Mouse (Mus musculus) left cerebral cortex, adult 2 months (tissue): ENCODE measurements around the gene Sorcs2. TPM values are rescaled to one million over a fixed set of nuclear protein-coding genes. Genes with fewer than 3 reads are reported as not detected.
A peak's percentile ranks its signal among the peaks of the same experiment; 100 is the strongest.

Experiments used
- DNase-seq, 2 experiments: peaks; one replicate each; pipeline ENCODE4 v3.0.0; 2021 to 2022; ENCODE audit warnings: low spot score in 2 of 2, mixed read lengths in 1 of 2; ENCODE audit errors: extremely low spot score in 1 of 2
- H3K27ac ChIP-seq: fragments of 200-600 bp; 2 replicates; pipeline ENCODE4 v1.8.1; 2022
- H3K4me3 ChIP-seq: fragments of 200-600 bp; 2 replicates; pipeline ENCODE4 v1.8.1; 2022
- CTCF ChIP-seq: fragments of 200-600 bp; IDR thresholded peaks from 2 replicates; pipeline ENCODE4 v1.8.1; 2022; ENCODE audit warnings: antibody characterized with exemption, mild to moderate bottlenecking, moderate library complexity
- intact Hi-C: fragments of 180-260 bp; cut with DNase I; formaldehyde crosslinking; loops from one replicate; pipeline ENCODE4 v1.15.1; 2025
- total RNA-seq, 2 experiments: library from RNA; stranded (reverse); gene quantifications; 2 replicates each; pipeline ENCODE4 v1.2.3; 2021

Gene Sorcs2
- total RNA-seq, 2 experiments from 2014 or later, result 39.3 to 39.7 TPM

DNA sequence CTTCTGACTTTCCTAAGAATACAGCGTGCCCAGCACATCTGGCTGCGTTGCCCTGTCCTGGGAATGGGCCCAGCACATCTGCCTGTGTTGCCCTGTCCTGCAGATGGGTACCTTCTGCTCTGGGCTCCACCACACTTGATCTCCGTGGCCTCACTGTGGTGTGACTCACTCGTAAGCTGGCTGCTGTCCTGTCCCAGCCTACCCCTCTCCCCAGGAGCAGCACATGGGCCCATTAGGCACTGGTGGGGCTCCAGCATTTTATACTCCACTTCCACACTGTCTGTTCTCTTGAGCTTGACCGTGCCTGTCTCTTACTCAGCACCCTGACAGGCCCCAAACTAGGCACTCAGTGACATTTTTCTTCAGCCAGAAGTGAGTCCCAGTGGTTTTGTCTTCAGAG lies 391.4 kb downstream of the Sorcs2 start:
- DNase-seq, result no peak
- no peak overlapping the region for H3K4me3 ChIP-seq
- H3K27ac ChIP-seq, result no peak overlapping the region
- intact Hi-C loops, result no loop called here
- TF ChIP-seq CTCF, result no peak

DNA sequence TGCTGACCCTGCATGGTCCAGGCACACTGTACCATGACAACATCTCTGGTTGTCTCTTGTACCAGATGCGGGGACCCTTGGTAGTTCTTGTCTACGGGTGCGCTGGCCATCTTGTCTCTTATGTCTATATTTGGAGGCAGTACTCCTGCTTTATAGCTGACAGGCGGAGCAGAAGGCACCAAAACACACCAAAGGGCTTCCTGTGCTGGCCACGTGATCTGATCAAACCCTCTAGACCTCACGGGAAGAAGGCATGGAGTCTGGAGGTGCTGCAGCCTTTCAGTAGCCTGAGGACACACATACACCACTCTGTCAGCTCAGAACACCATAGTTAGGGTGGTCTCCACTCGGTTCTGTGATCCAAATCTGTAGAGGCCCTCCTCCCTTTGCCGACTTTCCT lies 391.8 kb downstream of the Sorcs2 start:
- intact Hi-C loops, result no loop called here
- no peak overlapping the region for H3K27ac ChIP-seq
- no peak for TF ChIP-seq CTCF
- DNase-seq, result no peak
- H3K4me3 ChIP-seq, result no peak overlapping the region

DNA sequence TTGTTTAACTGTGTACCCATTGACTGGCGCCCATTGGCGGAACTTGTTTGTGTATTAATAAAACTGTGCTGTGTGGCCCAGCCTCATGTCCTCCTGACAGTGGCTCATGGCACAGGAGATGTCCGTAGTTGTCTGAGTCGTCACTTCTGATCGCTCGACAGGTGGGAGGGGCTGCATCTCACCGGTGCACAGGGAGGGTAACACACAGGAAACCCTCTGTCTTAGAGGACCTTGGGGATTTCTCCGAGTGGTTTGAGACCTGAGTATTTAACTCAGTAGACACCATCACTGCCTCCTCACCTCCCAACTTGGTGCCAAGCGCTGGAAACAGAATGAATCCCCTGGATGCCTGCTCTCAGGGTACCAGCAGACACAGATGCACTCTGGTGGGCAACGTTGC lies 394.1 kb downstream of the Sorcs2 start:
- Histone ChIP-seq H3K27ac (no peak overlapping the region), H3K4me3 (no peak overlapping the region)
- no peak for TF ChIP-seq CTCF
- no peak for DNase-seq
- intact Hi-C loops, result no loop called here

- DNase-seq, result no peak
- H3K27ac ChIP-seq, result no peak overlapping the region
- TF ChIP-seq CTCF, result no peak
- no peak overlapping the region for H3K4me3 ChIP-seq
- intact Hi-C loops, result loop anchor here (5.0 kb wide), 1 partner anchor 222 kb away; no protein-coding TSS in a partner anchor
Observed at GRCm38 (mm10) chr5:35989986-35990735, 407.8 kb downstream of the Sorcs2 start.

- Histone ChIP-seq H3K27ac (no peak overlapping the region), H3K4me3 (no peak overlapping the region)
- intact Hi-C loops, result loop anchor here (5.0 kb wide), 1 partner anchor 223 kb away; no protein-coding TSS in a partner anchor
- no peak for TF ChIP-seq CTCF
- DNase-seq, result no peak
Observed at GRCm38 (mm10) chr5:35989506-35989905, 408.4 kb downstream of the Sorcs2 start.

DNA sequence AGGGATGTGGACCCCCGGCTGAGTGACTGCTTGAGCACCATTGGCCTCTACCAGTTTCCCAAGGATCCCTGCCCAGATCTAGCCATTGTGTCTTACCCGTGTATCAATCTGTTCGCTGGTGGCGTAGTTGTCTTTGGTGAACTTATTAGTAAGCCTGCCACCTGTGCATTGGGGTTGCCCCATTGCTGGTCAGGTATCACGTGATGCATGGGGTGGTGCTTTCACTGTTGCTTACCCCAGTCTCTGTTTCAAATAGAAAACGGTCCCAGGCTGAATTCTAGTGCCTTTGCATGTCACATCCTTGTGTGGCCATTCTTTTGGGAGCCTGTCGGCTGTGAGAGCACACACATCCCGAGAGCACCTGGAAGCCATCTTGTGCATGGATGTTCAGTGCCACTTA lies 409.9 kb downstream of the Sorcs2 start:
- DNase-seq, result no peak
- intact Hi-C loops, result loop anchor here (5.0 kb wide), 1 partner anchor 224 kb away; no protein-coding TSS in a partner anchor
- H3K4me3 ChIP-seq, result no peak overlapping the region
- no peak overlapping the region for H3K27ac ChIP-seq
- TF ChIP-seq CTCF, result no peak

GRCm38 (mm10) chr5:35985611-35986010 lies 412.3 kb downstream of the Sorcs2 start:
- H3K4me3 ChIP-seq, result no peak overlapping the region
- intact Hi-C loops, result loop anchor here (5.0 kb wide), 1 partner anchor 227 kb away; no protein-coding TSS in a partner anchor
- no peak overlapping the region for H3K27ac ChIP-seq
- no peak for TF ChIP-seq CTCF
- DNase-seq, result peak in 1 of 2 experiments; percentile 43

- H3K27ac ChIP-seq, result no peak overlapping the region
- peak; percentile 98 for TF ChIP-seq CTCF
- no peak overlapping the region for H3K4me3 ChIP-seq
- intact Hi-C loops, result loop anchor here (1.0 to 5.0 kb wide), 3 partner anchors 416 to 760 kb away; partner anchors contain the start of gene Sorcs2
- peak; percentile 78 to 91 for DNase-seq
Observed at GRCm38 (mm10) chr5:35981976-35982375, 416.0 kb downstream of the Sorcs2 start.

DNA sequence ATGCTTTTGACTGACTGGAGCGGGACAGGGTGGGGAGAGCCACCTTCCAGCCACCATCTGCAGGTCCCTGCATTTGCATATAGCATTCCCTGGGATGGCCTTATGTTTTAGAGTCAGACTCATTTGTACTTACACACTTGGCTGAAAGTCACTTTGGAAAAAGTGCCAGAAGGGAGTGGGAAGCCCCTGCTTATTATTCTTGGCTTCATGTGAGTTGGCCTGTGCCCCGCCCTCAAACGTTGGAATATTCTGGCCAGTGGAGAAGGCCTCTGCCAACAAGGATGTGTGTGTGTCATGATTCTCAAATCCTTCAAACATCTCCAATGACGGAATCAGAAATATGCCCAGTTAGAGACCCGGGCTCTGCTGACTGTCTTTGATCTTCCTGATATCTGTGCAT lies 416.6 kb downstream of the Sorcs2 start:
- Histone ChIP-seq H3K27ac (no peak overlapping the region), H3K4me3 (no peak overlapping the region)
- intact Hi-C loops, result loop anchor here (5.0 kb wide), 1 partner anchor 761 kb away; no protein-coding TSS in a partner anchor
- DNase-seq, result no peak
- TF ChIP-seq CTCF, result no peak

- Histone ChIP-seq H3K27ac (no peak overlapping the region), H3K4me3 (no peak overlapping the region)
- DNase-seq, result no peak
- TF ChIP-seq CTCF, result no peak
- intact Hi-C loops, result loop anchor here (5.0 kb wide), 1 partner anchor 762 kb away; no protein-coding TSS in a partner anchor
Observed at GRCm38 (mm10) chr5:35980542-35980941, 417.4 kb downstream of the Sorcs2 start.

- intact Hi-C loops, result loop anchor here (1.0 to 10.0 kb wide), 3 partner anchors 86 to 391 kb away; partner anchors contain the start of gene Acox3
- peak; percentile 95 for TF ChIP-seq CTCF
- no peak overlapping the region for H3K27ac ChIP-seq
- H3K4me3 ChIP-seq, result no peak overlapping the region
- peak in 1 of 2 experiments; percentile 80 for DNase-seq
Observed at GRCm38 (mm10) chr5:35975681-35976080, 422.3 kb downstream of the Sorcs2 start.

DNA sequence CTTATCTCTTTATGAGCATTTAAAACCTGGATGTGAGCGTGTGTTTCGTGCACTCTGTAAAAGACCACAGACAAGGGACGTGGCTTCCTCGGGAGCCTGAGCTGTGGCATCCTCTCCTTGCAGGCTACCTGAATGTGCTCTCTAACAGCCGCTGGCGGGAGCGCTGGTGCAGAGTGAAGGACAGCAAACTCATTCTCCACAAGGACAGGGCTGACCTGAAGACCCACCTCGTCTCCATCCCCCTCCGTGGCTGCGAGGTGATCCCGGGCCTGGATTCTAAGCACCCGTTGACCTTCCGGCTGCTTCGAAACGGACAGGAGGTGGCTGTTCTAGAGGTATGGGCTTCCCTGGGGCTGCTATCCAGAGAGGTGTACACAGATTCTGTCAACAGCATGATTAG lies 423.7 kb downstream of the Sorcs2 start:
- H3K4me3 ChIP-seq, result no peak overlapping the region
- TF ChIP-seq CTCF, result no peak
- intact Hi-C loops, result loop anchor here (5.0 to 10.0 kb wide), 2 partner anchors 227 to 389 kb away; partner anchors contain the start of gene Acox3
- no peak for DNase-seq
- H3K27ac ChIP-seq, result no peak overlapping the region; the same call in 1 of the 2 replicates
